Mouse (Mus musculus) kidney, adult 2 months (tissue): ENCODE results near the gene Ybx3.

ENCODE experiments used
- CTCF ChIP-seq: fragments of 200-500 bp; conservative IDR thresholded peaks from 2 replicates; pipeline ENCODE4 v1.5.1; 2011; ENCODE audit warnings: low read depth, mild to moderate bottlenecking, control low read depth, low read length, moderate library complexity, mixed read lengths; ENCODE audit not compliant: insufficient read depth, insufficient read length
- POLR2A ChIP-seq: fragments of 200-500 bp; IDR thresholded peaks from one replicate; pipeline ENCODE4 v1.6.1; 2011; ENCODE audit warnings: low read depth, low read length, control low read depth

- TF ChIP-seq CTCF (no peak), POLR2A (no peak)
Measured at GRCm38 (mm10) chr6:131433153-131434048, 45.1 kb upstream of the Ybx3 start.
